Mouse (Mus musculus): ENCODE results near the gene Sulf2. TPM values are rescaled to one million over a fixed set of nuclear protein-coding genes. Genes with fewer than 3 reads are reported as not detected.

Sulf2 gene
- total RNA-seq, 2 experiments from 2014 or later, result 95.9 to 119 TPM

- intact Hi-C loops (cut with DNase I), result no loop called here
- no peak for DNase-seq (ENCODE audit: low spot score in 2 of 2)
Measured at GRCm38 (mm10) chr2:166125492-166126252, 29.8 kb downstream of the Sulf2 start.

- intact Hi-C loops (cut with DNase I), result no loop called here
- DNase-seq (ENCODE audit: low spot score in 2 of 2), result no peak
Measured at GRCm38 (mm10) chr2:166125033-166125432, 30.4 kb downstream of the Sulf2 start.

- DNase-seq (ENCODE audit: low spot score in 2 of 2), result no peak
- intact Hi-C loops (cut with DNase I), result no loop called here
Measured at GRCm38 (mm10) chr2:166122781-166123180, 32.7 kb downstream of the Sulf2 start.

- no peak for DNase-seq (ENCODE audit: low spot score in 2 of 2)
- intact Hi-C loops (cut with DNase I), result no loop called here
Measured at GRCm38 (mm10) chr2:166121681-166122355, 33.6 kb downstream of the Sulf2 start.

GRCm38 (mm10) chr2:166119992-166120391 is 35.5 kb downstream of the Sulf2 start:
- no peak for DNase-seq (ENCODE audit: low spot score in 2 of 2)
- intact Hi-C loops (cut with DNase I), result no loop called here

- intact Hi-C loops (cut with DNase I), result no loop called here
- no peak for DNase-seq (ENCODE audit: low spot score in 2 of 2)
Measured at GRCm38 (mm10) chr2:166116704-166117103, 38.8 kb downstream of the Sulf2 start.

GRCm38 (mm10) chr2:166116278-166116608 is 39.2 kb downstream of the Sulf2 start:
- intact Hi-C loops (cut with DNase I), result no loop called here
- no peak for DNase-seq (ENCODE audit: low spot score in 2 of 2)

GRCm38 (mm10) chr2:166115571-166116277 is 39.7 kb downstream of the Sulf2 start:
- intact Hi-C loops (cut with DNase I), result no loop called here
- no peak for DNase-seq (ENCODE audit: low spot score in 2 of 2)

GRCm38 (mm10) chr2:166112986-166113385 is 42.5 kb downstream of the Sulf2 start:
- DNase-seq (ENCODE audit: low spot score in 2 of 2), result no peak
- intact Hi-C loops (cut with DNase I), result no loop called here

GRCm38 (mm10) chr2:166111831-166112250 is 43.6 kb downstream of the Sulf2 start:
- DNase-seq (ENCODE audit: low spot score in 2 of 2), result no peak
- intact Hi-C loops (cut with DNase I), result no loop called here

- DNase-seq (ENCODE audit: low spot score in 2 of 2), result no peak
- intact Hi-C loops (cut with DNase I), result no loop called here
Measured at GRCm38 (mm10) chr2:166111238-166111637, 44.2 kb downstream of the Sulf2 start.

GRCm38 (mm10) chr2:166110764-166111163 is 44.7 kb downstream of the Sulf2 start:
- no peak for DNase-seq (ENCODE audit: low spot score in 2 of 2)
- intact Hi-C loops (cut with DNase I), result no loop called here

GRCm38 (mm10) chr2:166108326-166108725 is 47.1 kb downstream of the Sulf2 start:
- peak; percentile 82 for DNase-seq (ENCODE audit: low spot score in 2 of 2)
- intact Hi-C loops (cut with DNase I), result loop anchor here (5.0 kb wide), 2 partner anchors 334 to 454 kb away; no protein-coding TSS in a partner anchor

GRCm38 (mm10) chr2:166107911-166108310 is 47.6 kb downstream of the Sulf2 start:
- DNase-seq (ENCODE audit: low spot score in 2 of 2), result no peak
- intact Hi-C loops (cut with DNase I), result loop anchor here (5.0 kb wide), 2 partner anchors 334 to 454 kb away; no protein-coding TSS in a partner anchor

- DNase-seq (ENCODE audit: low spot score in 2 of 2), result no peak
- intact Hi-C loops (cut with DNase I), result loop anchor here (5.0 kb wide), 2 partner anchors 336 to 456 kb away; no protein-coding TSS in a partner anchor
Measured at GRCm38 (mm10) chr2:166106631-166107030, 48.8 kb downstream of the Sulf2 start.

GRCm38 (mm10) chr2:166105911-166106310 is 49.6 kb downstream of the Sulf2 start:
- no peak for DNase-seq (ENCODE audit: low spot score in 2 of 2)
- intact Hi-C loops (cut with DNase I), result loop anchor here (5.0 kb wide), 2 partner anchors 336 to 456 kb away; no protein-coding TSS in a partner anchor

- intact Hi-C loops (cut with DNase I), result loop anchor here (5.0 kb wide), 1 partner anchor 49 kb away; no protein-coding TSS in a partner anchor
- DNase-seq (ENCODE audit: low spot score in 2 of 2), result no peak
Measured at GRCm38 (mm10) chr2:166102893-166103292, 52.6 kb downstream of the Sulf2 start.

GRCm38 (mm10) chr2:166100309-166101262 is 54.9 kb downstream of the Sulf2 start:
- DNase-seq (ENCODE audit: low spot score in 2 of 2), result no peak
- intact Hi-C loops (cut with DNase I), result loop anchor here (5.0 kb wide), 1 partner anchor 52 kb away; no protein-coding TSS in a partner anchor

GRCm38 (mm10) chr2:166098292-166098933 is 57.0 kb downstream of the Sulf2 start:
- intact Hi-C loops (cut with DNase I), result no loop called here
- no peak for DNase-seq (ENCODE audit: low spot score in 2 of 2)
